Mouse (Mus musculus) cerebellum, adult 2 months (tissue): ENCODE data around the gene Exog. TPM values are rescaled to one million over a fixed set of nuclear protein-coding genes. Genes with fewer than 3 reads are reported as not detected.

Source experiments
- DNase-seq, 2 experiments: peaks; one replicate each; pipeline ENCODE4 v3.0.0; 2021
- H3K27ac ChIP-seq: fragments of 200-500 bp; 2 replicates; pipeline ENCODE4 v1.5.1; 2012; ENCODE audit warnings: low read length, control low read depth, inconsistent platforms; ENCODE audit not compliant: insufficient read depth
- H3K27me3 ChIP-seq: fragments of 200-500 bp; 2 replicates; pipeline ENCODE4 v1.6.1; 2012; ENCODE audit warnings: inconsistent platforms, mild to moderate bottlenecking, low read length, moderate library complexity; ENCODE audit not compliant: control insufficient read depth, insufficient read depth
- H3K4me1 ChIP-seq: fragments of 200-500 bp; 2 replicates; pipeline ENCODE4 v1.6.1; 2011; ENCODE audit warnings: low read length; ENCODE audit not compliant: control insufficient read depth, insufficient read depth
- H3K4me3 ChIP-seq: fragments of 200-500 bp; replicated peaks from 2 replicates; pipeline ENCODE3; 2011; ENCODE audit warnings: mild to moderate bottlenecking, low read depth, low read length, control low read depth; ENCODE audit not compliant: insufficient read depth
- CTCF ChIP-seq: fragments of 200-500 bp; IDR thresholded peaks from 2 replicates; pipeline ENCODE4 v1.5.1; 2011; ENCODE audit warnings: low read depth, mild to moderate bottlenecking, control low read depth, low read length, moderate library complexity, borderline replicate concordance; ENCODE audit not compliant: insufficient read depth
- POLR2A ChIP-seq: fragments of 200-500 bp; IDR thresholded peaks from 2 replicates; pipeline ENCODE4 v1.6.1; 2011; ENCODE audit warnings: low read length, control low read depth, borderline replicate concordance; ENCODE audit not compliant: insufficient read depth
- WGBS: fragments of 180-500 bp; shearing (Covaris S2); methylation state at CpG from one replicate; pipeline ENCODE4 v1.1.7; 2018; 5-methylcytosine and 5-hydroxymethylcytosine counted together
- polyA plus RNA-seq: library from polyadenylated mRNA; depleted of rRNA; stranded (reverse); fragments of >200 nt; gene quantifications from 2 replicates; pipeline ENCODE4 v1.2.3, GENCODE M21; 2012; rRNA removed

Exog gene
- polyA plus RNA-seq, 1 experiment = 14.1 TPM

DNA sequence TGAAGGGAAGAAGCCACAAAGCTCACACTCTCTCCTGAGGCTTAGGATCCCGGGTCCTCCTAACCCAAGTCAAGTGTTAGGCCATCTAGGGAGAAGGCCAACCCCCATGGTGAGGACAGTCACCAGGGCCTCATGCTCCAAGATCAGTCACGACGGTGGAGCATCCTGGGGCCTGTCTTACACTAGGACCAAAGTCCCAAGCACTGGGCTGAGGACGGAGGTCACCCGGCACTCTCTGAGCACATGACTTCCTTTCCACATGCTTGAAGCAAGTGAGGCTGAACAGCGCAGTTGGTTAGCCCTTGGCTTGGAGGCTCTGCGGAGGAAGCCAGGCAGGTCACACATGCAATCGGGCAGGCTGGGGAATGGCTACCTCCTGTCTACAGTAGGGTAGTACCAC lies 70.2 kb downstream of the Exog start:
- Histone ChIP-seq H3K4me3 (no peak overlapping the region), H3K27me3 (no peaks in the 10 kb centered on the region; the same call in 1 of the 2 replicates), H3K27ac (no peak overlapping the region), H3K4me1 (peaks cover 13% of the 10 kb centered on the region)
- TF ChIP-seq POLR2A (no peak), CTCF (no peak)
- 87% methylated on average over 8 of the region's 8 CpGs for WGBS
- no peak for DNase-seq

Other genes with a start within 250 kb of the Exog start
- not detected in 2 replicates for gene Slc22a13, start 235.8 kb upstream of the Exog start, polyA plus RNA-seq
- gene Oxsr1, start 122.5 kb upstream of the Exog start, polyA plus RNA-seq = 45.7 and 47.9 TPM in 2 replicates
- gene Acaa1a, start 105.3 kb upstream of the Exog start, polyA plus RNA-seq = 135 and 139 TPM in 2 replicates
- gene Myd88, start 103.5 kb upstream of the Exog start, polyA plus RNA-seq = 5.4 and 6.1 TPM in 2 replicates
- gene Xylb, start 87.6 kb upstream of the Exog start, polyA plus RNA-seq = 5.9 and 6.1 TPM in 2 replicates
- gene Slc22a14, start 79.4 kb upstream of the Exog start, polyA plus RNA-seq = not detected in 2 replicates
- 4.5 and 5.0 TPM in 2 replicates for gene Acvr2b, start 42.8 kb upstream of the Exog start, polyA plus RNA-seq
- 0.19 and 0.21 TPM in 2 replicates for gene Scn5a, start 134.1 kb downstream of the Exog start, polyA plus RNA-seq